Mouse (Mus musculus): Measurements from ENCODE around the gene Pecam1. TPM values are rescaled to one million over a fixed set of nuclear protein-coding genes. Genes with fewer than 3 reads are reported as not detected.

Gene Pecam1
- polyA plus RNA-seq, 1 experiment from 2014 or later: 12.4 TPM

DNA sequence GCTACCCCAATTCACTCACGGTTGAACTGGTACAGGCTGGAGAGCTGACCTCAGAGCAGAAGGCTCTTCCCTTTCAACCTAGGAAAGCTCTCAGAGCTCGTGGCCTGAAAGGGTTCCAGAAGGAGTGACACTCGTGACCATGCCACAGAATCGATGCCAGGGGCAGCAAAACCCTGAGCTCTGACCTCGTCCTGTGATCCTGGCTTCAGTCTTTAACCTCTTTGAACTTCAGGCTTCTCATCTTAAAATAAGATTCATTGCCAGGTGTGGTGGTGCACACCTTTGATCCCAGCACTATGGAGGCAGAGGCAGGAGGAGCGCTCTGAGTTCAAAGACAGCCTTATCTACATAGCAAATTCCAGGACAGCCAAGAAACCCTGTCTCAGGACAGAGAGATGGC is 143.1 kb downstream of the Pecam1 start:
- Histone ChIP-seq H3K4me1 (peaks cover 22% of the 10 kb centered on the region), H3K4me2 (no peak overlapping the region), H3K27ac (no peak overlapping the region), H3K9me3 (replicated peaks) (0 out of 2 replicates have a peak, but pooled peaks cover 4% of the 10 kb centered on the region), H3K36me3 (ENCODE audit: poor library complexity, severe bottlenecking) (no peaks in the 10 kb centered on the region), H3K9ac (no peak overlapping the region), H3K27me3 (0 out of 2 replicates have a peak, but pooled peaks cover 8% of the 10 kb centered on the region), H3K4me3 (no peak overlapping the region)
- ATAC-seq: no peak
- WGBS: 49% methylated on average over 6 of the region's 6 CpGs

DNA sequence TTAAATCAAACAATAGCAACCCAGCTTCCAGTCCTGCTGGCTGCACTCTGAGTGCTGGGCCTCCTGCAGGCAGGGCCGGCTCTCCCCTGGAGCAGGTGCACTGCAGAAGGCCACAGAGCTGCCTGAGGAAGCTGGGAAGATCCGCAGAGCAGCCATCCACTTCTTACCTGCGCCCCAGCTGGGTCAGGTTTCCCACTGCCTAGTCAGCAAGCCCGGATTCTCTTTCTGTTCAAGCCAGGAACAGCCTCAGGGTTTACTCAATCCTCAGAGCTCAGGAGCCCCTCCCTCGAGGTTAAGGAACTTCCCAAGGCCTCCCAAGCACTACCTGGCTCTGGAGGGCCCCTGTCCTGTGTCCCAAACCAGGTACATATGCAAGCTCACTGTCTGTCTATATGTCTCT is 144.4 kb downstream of the Pecam1 start:
- H3K36me3 ChIP-seq (ENCODE audit: poor library complexity, severe bottlenecking): no peaks in the 10 kb centered on the region
- H3K27ac ChIP-seq: no peak overlapping the region
- H3K4me3 ChIP-seq: no peak overlapping the region
- H3K9me3 ChIP-seq (replicated peaks): 0 out of 2 replicates have a peak, but pooled peaks cover 4% of the 10 kb centered on the region
- peaks cover 11% of the 10 kb centered on the region for H3K4me1 ChIP-seq
- H3K4me2 ChIP-seq: no peak overlapping the region
- ATAC-seq: no peak
- 39% methylated on average over 5 of the region's 5 CpGs for WGBS
- H3K27me3 ChIP-seq: 0 out of 2 replicates have a peak, but pooled peaks cover 2% of the 10 kb centered on the region
- no peak overlapping the region for H3K9ac ChIP-seq

Small RNA genes within 50 kb of the gene (microRNA-seq; reads per million reads assigned to microRNA genes)
- not detected for gene Gm25994
- 8.6 reads per million, percentile 22 among the genes with 10 or more reads in this experiment for gene Mir3064

Other genes with a start within 250 kb of the Pecam1 start
- gene Tex2, start 137.2 kb downstream of the Pecam1 start, polyA plus RNA-seq (2015; fragmentation: Nextera tagmentation; extraction: Ambion mirVana): 9.6 and 10.7 TPM in 2 replicates
- gene Milr1, start 598 bp upstream of the Pecam1 start, polyA plus RNA-seq (2015; fragmentation: Nextera tagmentation; extraction: Ambion mirVana): 0.54 and 1.0 TPM in 2 replicates
- 9.6 and 10.0 TPM in 2 replicates for gene Polg2, start 28.9 kb upstream of the Pecam1 start, polyA plus RNA-seq (2015; fragmentation: Nextera tagmentation; extraction: Ambion mirVana)
- gene Ddx5, start 38.6 kb upstream of the Pecam1 start, polyA plus RNA-seq (2015; fragmentation: Nextera tagmentation; extraction: Ambion mirVana): 503 and 514 TPM in 2 replicates
- 19.5 and 21.6 TPM in 2 replicates for gene Cep95, start 38.6 kb upstream of the Pecam1 start, polyA plus RNA-seq (2015; fragmentation: Nextera tagmentation; extraction: Ambion mirVana)
- 15.9 and 16.0 TPM in 2 replicates for gene Smurf2, start 170.1 kb upstream of the Pecam1 start, polyA plus RNA-seq (2015; fragmentation: Nextera tagmentation; extraction: Ambion mirVana)
- gene Kpna2, start 248.9 kb upstream of the Pecam1 start, polyA plus RNA-seq (2015; fragmentation: Nextera tagmentation; extraction: Ambion mirVana): 481 and 506 TPM in 2 replicates

Data from forebrain, embryonic 13.5 days (tissue).